Mouse (Mus musculus) megakaryocyte, embryonic 14.5 days (primary cell): Measurements from ENCODE around the gene Zfp688. TPM values are rescaled to one million over a fixed set of nuclear protein-coding genes. Genes with fewer than 3 reads are reported as not detected.

ENCODE experiments used
- H3K27me3 ChIP-seq: replicated peaks from 2 replicates; pipeline ENCODE3; 2012; ENCODE audit warnings: inconsistent platforms
- H3K36me3 ChIP-seq: replicated peaks from 2 replicates; pipeline ENCODE3; 2012; ENCODE audit warnings: low read length, inconsistent platforms, mixed read lengths
- H3K4me1 ChIP-seq: 2 replicates; pipeline ENCODE4 v1.6.1; 2012; ENCODE audit warnings: inconsistent platforms
- H3K4me3 ChIP-seq: replicated peaks from 2 replicates; pipeline ENCODE3; 2012; ENCODE audit warnings: moderate library complexity, mild to moderate bottlenecking, inconsistent platforms
- H3K9me3 ChIP-seq: 2 replicates; pipeline ENCODE4 v1.6.1; 2012; ENCODE audit warnings: inconsistent platforms
- FLI1 ChIP-seq: IDR thresholded peaks from 2 replicates; pipeline ENCODE4 v1.6.1; 2012; ENCODE audit warnings: low read length, inconsistent platforms, mixed read lengths
- GATA1 ChIP-seq: IDR thresholded peaks from 3 replicates; pipeline ENCODE4 v1.6.1; 2012; ENCODE audit warnings: mixed read lengths, low read length, inconsistent platforms, borderline replicate concordance
- polyA plus RNA-seq: library from polyadenylated mRNA; stranded (reverse); fragments of >175 nt; gene quantifications from 2 replicates; pipeline ENCODE4 v1.2.3, GENCODE M21; 2012; ENCODE audit warnings: low replicate concordance; ENCODE audit not compliant: insufficient read depth

Zfp688 gene
- polyA plus RNA-seq, 1 experiment, result 25.6 TPM

GRCm38 (mm10) chr7:127454905-127455304 lies 33.0 kb upstream of the Zfp688 start:
- peaks cover 24% of the 10 kb centered on the region for H3K4me1 ChIP-seq

GRCm38 (mm10) chr7:127453056-127453455 lies 31.2 kb upstream of the Zfp688 start:
- H3K36me3 ChIP-seq, result peaks cover 55% of the 10 kb centered on the region

More at GRCm38 (mm10) chr7:127454905-127455304, 33.0 kb upstream of the Zfp688 start:
- H3K4me3 ChIP-seq, result peak overlapping the region; percentile 17
- TF ChIP-seq FLI1, result no peak
- no peaks in the 10 kb centered on the region for H3K27me3 ChIP-seq
- H3K9me3 ChIP-seq, result peaks cover 13% of the 10 kb centered on the region
- H3K36me3 ChIP-seq, result peaks cover 66% of the 10 kb centered on the region

GRCm38 (mm10) chr7:127449966-127450365 lies 28.1 kb upstream of the Zfp688 start:
- H3K27me3 ChIP-seq, result no peaks in the 10 kb centered on the region
- H3K9me3 ChIP-seq, result no peaks in the 10 kb centered on the region
- no peak for TF ChIP-seq GATA1
- TF ChIP-seq FLI1, result no peak
- peak overlapping the region; percentile 97 for H3K4me3 ChIP-seq
- H3K4me1 ChIP-seq, result peaks cover 40% of the 10 kb centered on the region
- peaks cover 48% of the 10 kb centered on the region for H3K36me3 ChIP-seq

More at GRCm38 (mm10) chr7:127453056-127453455, 31.2 kb upstream of the Zfp688 start:
- peaks cover 37% of the 10 kb centered on the region for H3K4me1 ChIP-seq
- peaks cover 13% of the 10 kb centered on the region for H3K9me3 ChIP-seq
- no peak overlapping the region for H3K4me3 ChIP-seq
- H3K27me3 ChIP-seq, result no peaks in the 10 kb centered on the region
- TF ChIP-seq GATA1 (no peak), FLI1 (no peak)

- TF ChIP-seq GATA1, result no peak
- no peak; the same call in 1 of the 2 replicates for TF ChIP-seq FLI1
- Histone ChIP-seq H3K27me3 (no peaks in the 10 kb centered on the region), H3K4me1 (peaks cover 40% of the 10 kb centered on the region), H3K4me3 (peak within 1 kb of the TSS; percentile 97), H3K9me3 (no peaks in the 10 kb centered on the region), H3K36me3 (peaks cover 52% of the 10 kb centered on the region)
Measured at GRCm38 (mm10) chr7:127448521-127449300, 26.8 kb upstream of the Zfp688 start, which contains the start of gene Zfp689. TSS of gene Zfp689 (minus strand) at chr7:127449158.

- H3K9me3 ChIP-seq, result peaks cover 8% of the 10 kb centered on the region
- H3K36me3 ChIP-seq, result peaks cover 47% of the 10 kb centered on the region
- H3K4me1 ChIP-seq, result peaks cover 12% of the 10 kb centered on the region
- TF ChIP-seq GATA1 (no peak), FLI1 (no peak)
- no peak overlapping the region for H3K4me3 ChIP-seq
- H3K27me3 ChIP-seq, result no peaks in the 10 kb centered on the region
Measured at GRCm38 (mm10) chr7:127443976-127444375, 22.1 kb upstream of the Zfp688 start.

GRCm38 (mm10) chr7:127437724-127438123 lies 15.9 kb upstream of the Zfp688 start:
- TF ChIP-seq FLI1 (no peak), GATA1 (no peak)
- Histone ChIP-seq H3K36me3 (peaks cover 7% of the 10 kb centered on the region), H3K4me1 (no peaks in the 10 kb centered on the region; the same call in 1 of the 2 replicates), H3K4me3 (no peak overlapping the region), H3K9me3 (peaks cover 22% of the 10 kb centered on the region), H3K27me3 (peaks cover 5% of the 10 kb centered on the region)

GRCm38 (mm10) chr7:127435206-127435605 lies 13.3 kb upstream of the Zfp688 start:
- H3K36me3 ChIP-seq, result no peaks in the 10 kb centered on the region

GRCm38 (mm10) chr7:127426354-127426753 lies 4.5 kb upstream of the Zfp688 start:
- no peaks in the 10 kb centered on the region for H3K36me3 ChIP-seq
- TF ChIP-seq GATA1 (no peak), FLI1 (no peak)
- H3K9me3 ChIP-seq, result peaks cover 20% of the 10 kb centered on the region
- H3K4me3 ChIP-seq, result no peak overlapping the region
- H3K4me1 ChIP-seq, result peaks cover 15% of the 10 kb centered on the region
- H3K27me3 ChIP-seq, result peaks cover 10% of the 10 kb centered on the region

More at GRCm38 (mm10) chr7:127435206-127435605, 13.3 kb upstream of the Zfp688 start:
- TF ChIP-seq GATA1, result no peak
- no peak for TF ChIP-seq FLI1
- Histone ChIP-seq H3K4me1 (no peaks in the 10 kb centered on the region; the same call in 1 of the 2 replicates), H3K9me3 (peaks cover 19% of the 10 kb centered on the region), H3K4me3 (no peak overlapping the region), H3K27me3 (peaks cover 8% of the 10 kb centered on the region)

GRCm38 (mm10) chr7:127425911-127426310 lies 4.0 kb upstream of the Zfp688 start:
- Histone ChIP-seq H3K4me1 (peaks cover 20% of the 10 kb centered on the region), H3K4me3 (no peak overlapping the region), H3K9me3 (peaks cover 20% of the 10 kb centered on the region), H3K36me3 (no peaks in the 10 kb centered on the region), H3K27me3 (peaks cover 10% of the 10 kb centered on the region)
- no peak for TF ChIP-seq FLI1
- TF ChIP-seq GATA1, result no peak

GRCm38 (mm10) chr7:127425291-127425690 lies 3.4 kb upstream of the Zfp688 start:
- Histone ChIP-seq H3K36me3 (peaks cover 3% of the 10 kb centered on the region), H3K4me1 (peaks cover 26% of the 10 kb centered on the region), H3K27me3 (peaks cover 10% of the 10 kb centered on the region), H3K9me3 (peaks cover 20% of the 10 kb centered on the region), H3K4me3 (no peak overlapping the region)
- TF ChIP-seq GATA1 (no peak), FLI1 (no peak)

GRCm38 (mm10) chr7:127422247-127422646 lies 379 bp upstream of the Zfp688 start:
- H3K4me3 ChIP-seq, result peak overlapping the region; percentile 97
- TF ChIP-seq FLI1, result no peak
- no peak for TF ChIP-seq GATA1

More at GRCm38 (mm10) chr7:127422247-127422646, 379 bp upstream of the Zfp688 start:
- Histone ChIP-seq H3K36me3 (peaks cover 32% of the 10 kb centered on the region), H3K4me1 (peaks cover 33% of the 10 kb centered on the region), H3K27me3 (peaks cover 10% of the 10 kb centered on the region), H3K9me3 (peaks cover 15% of the 10 kb centered on the region)
